In the genomic region with DNA sequence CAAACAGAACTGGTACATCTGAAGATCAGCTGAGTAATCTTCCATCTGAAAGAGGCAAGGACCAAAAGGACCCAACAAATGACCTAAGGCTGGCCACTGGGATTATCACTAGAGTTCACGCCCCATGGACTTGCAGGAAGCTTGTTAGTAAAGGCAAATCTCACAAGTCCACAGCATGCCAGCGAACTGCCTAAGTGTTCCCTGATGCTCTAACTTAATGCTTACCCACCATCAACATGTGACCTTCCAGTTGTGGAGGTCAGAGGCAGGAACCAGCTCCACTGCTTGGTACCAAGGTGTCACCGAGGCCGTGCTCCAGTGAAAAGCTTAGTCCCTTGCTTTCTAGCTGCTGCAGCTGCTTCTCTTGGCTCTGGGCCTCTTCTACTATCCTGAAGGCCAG, we compare ENCODE assay signal across 14 mouse cellular contexts. TPM values are rescaled to one million over a fixed set of nuclear protein-coding genes. Genes with fewer than 3 reads are reported as not detected.
DNase-seq lines count a peak whose midpoint lies in the region; ATAC-seq and TF ChIP-seq lines count a peak whose summit lies in the region.
"Had no signal": no experiment of that assay in that cellular context is flagged by ENCODE, and none has a peak within 500 bp of the region (broad histone marks: within the 10 kb centered on the region; RNA-seq: fewer than 3 reads in every experiment).

No protein-coding gene starts in this region.

- H3K27me3 ChIP-seq in liver, adult 2 months (ENCODE audit: control insufficient read depth, insufficient read depth, low read length) = no peaks in the 10 kb centered on the region
- no peaks in the 10 kb centered on the region for H3K27me3 ChIP-seq in liver, embryonic 11.5 days (replicated peaks; ENCODE audit: control insufficient read depth, insufficient read depth, low read length)
- H3K27me3 ChIP-seq in liver, embryonic 16.5 days (ENCODE audit: control insufficient read depth, insufficient read depth, low read depth, low read length) = no peaks in the 10 kb centered on the region
- H3K27me3 ChIP-seq: midbrain, embryonic 15.5 days had no signal

- no peak overlapping the region for H3K4me2 ChIP-seq in liver, embryonic 11.5 days
- peak overlapping the region; percentile 60; the same call in 1 of the 2 replicates for H3K4me2 ChIP-seq in liver, embryonic 16.5 days (ENCODE audit: low read depth, low read length)
- H3K4me2 ChIP-seq: midbrain, embryonic 15.5 days had no signal

- TF ChIP-seq CTCF in liver, adult 2 months (IDR thresholded peaks at IDR 0.05; ENCODE audit: low read depth, low read length) = no peak

- no peaks in the 10 kb centered on the region for H3K9me3 ChIP-seq in liver, embryonic 11.5 days (ENCODE audit: control insufficient read depth, low read length)
- H3K9me3 ChIP-seq in liver, embryonic 16.5 days (replicated peaks; ENCODE audit: control insufficient read depth, low read length) = no peaks in the 10 kb centered on the region
- H3K9me3 ChIP-seq: G1E; midbrain, embryonic 15.5 days had no signal

- intact Hi-C loops in left cerebral cortex, postnatal 36 days (cut with DNase I) = no loop called here

- H3K4me1 ChIP-seq in liver, adult 2 months (ENCODE audit: control insufficient read depth, insufficient read depth, low read length) = peaks cover 18% of the 10 kb centered on the region
- peaks cover 51% of the 10 kb centered on the region for H3K4me1 ChIP-seq in liver, embryonic 11.5 days (replicated peaks; ENCODE audit: control insufficient read depth, insufficient read depth, low read length)
- peaks cover 64% of the 10 kb centered on the region for H3K4me1 ChIP-seq in liver, embryonic 16.5 days (ENCODE audit: control insufficient read depth, low read depth, low read length)

- DNase-seq in embryo, embryonic 11 days = peak; percentile 32
- no peak for DNase-seq in embryo, embryonic 10 days (ENCODE audit: low spot score)
- peak; percentile 33 for DNase-seq in liver, adult 2 months (ENCODE audit: extremely low read depth, low read depth, low spot score)
- DNase-seq in liver, embryonic 11.5 days (ENCODE audit: low spot score) = no peak
- peak; percentile 37 to 51 for DNase-seq in kidney, adult 8-10 months
- DNase-seq in urinary bladder, adult 2 months (ENCODE audit: low spot score) = no peak
- DNase-seq in left cerebral cortex, postnatal 36 days (ENCODE audit: low spot score in 2 of 2) = no peak
- DNase-seq: cerebellum, adult 18-20 months; thymus, postnatal 36 days had no signal

- H3K9ac ChIP-seq in liver, adult 2 months (ENCODE audit: low read depth, low read length) = no peak overlapping the region
- no peak overlapping the region for H3K9ac ChIP-seq in liver, embryonic 11.5 days (ENCODE audit: low read depth, low read length)
- H3K9ac ChIP-seq in liver, embryonic 16.5 days (ENCODE audit: low read depth, low read length) = peak overlapping the region; percentile 54
- H3K9ac ChIP-seq: midbrain, embryonic 15.5 days had no signal

- ATAC-seq in liver, embryonic 11.5 days (replicated peaks; ENCODE audit: low FRiP score) = no peak
- ATAC-seq in liver, embryonic 16.5 days (ENCODE audit: low read depth) = no peak
- ATAC-seq: hindbrain, embryonic 16.5 days; midbrain, embryonic 15.5 days had no signal

- WGBS in liver, adult 2 months = 51% methylated on average over 4 of the region's 4 CpGs
- 78% methylated on average over 4 of the region's 4 CpGs for WGBS in liver, embryonic 11.5 days
- WGBS in liver, embryonic 16.5 days (ENCODE audit: insufficient replicate concordance) = 79% methylated on average over 4 of the region's 4 CpGs

- no peak for TF ChIP-seq POLR2A in liver, adult 2 months (IDR thresholded peaks at IDR 0.05; ENCODE audit: extremely low read depth, insufficient read depth, low read length)

- no peaks in the 10 kb centered on the region for H3K36me3 ChIP-seq in liver, adult 2 months (ENCODE audit: control insufficient read depth, insufficient read depth, low read length)
- no peaks in the 10 kb centered on the region for H3K36me3 ChIP-seq in liver, embryonic 11.5 days (ENCODE audit: control insufficient read depth, insufficient read depth, low read length)
- H3K36me3 ChIP-seq in liver, embryonic 16.5 days (ENCODE audit: control insufficient read depth, insufficient read depth) = peaks cover 15% of the 10 kb centered on the region; the same call in 1 of the 2 replicates
- H3K36me3 ChIP-seq: midbrain, embryonic 15.5 days had no signal

- peak overlapping the region; percentile 8; the same call in 1 of the 2 replicates for H3K27ac ChIP-seq in liver, adult 2 months (replicated peaks; ENCODE audit: insufficient read depth, low read depth, low read length)
- H3K27ac ChIP-seq in liver, embryonic 11.5 days (ENCODE audit: low read depth, low read length) = no peak overlapping the region
- peak overlapping the region; percentile 97 for H3K27ac ChIP-seq in liver, embryonic 16.5 days (ENCODE audit: low read length)
- H3K27ac ChIP-seq: midbrain, embryonic 15.5 days had no signal

- H3K4me3 ChIP-seq in liver, adult 2 months (ENCODE audit: insufficient read depth, low read depth, low read length) = no peak overlapping the region
- no peak overlapping the region for H3K4me3 ChIP-seq in liver, embryonic 11.5 days (ENCODE audit: low read depth, low read length)
- H3K4me3 ChIP-seq in liver, embryonic 16.5 days (ENCODE audit: low read depth, low read length) = no peak overlapping the region
- H3K4me3 ChIP-seq: left cerebral cortex, adult 2 months; midbrain, embryonic 15.5 days had no signal

- H3K79me2 ChIP-seq in liver, adult 2 months (ENCODE audit: control insufficient read depth, insufficient read depth, low read length) = peaks cover 20% of the 10 kb centered on the region; the same call in 1 of the 2 replicates

RNA-seq across cellular contexts. Expression of gene Trak2, which starts 21.4 kb away (rescaled TPM):
- 9.1 and 9.7 TPM in 2 replicates for total RNA-seq in liver, adult 2 months (2014; rRNA removed)
- 5.5 and 8.6 TPM in 2 replicates for polyA plus RNA-seq in liver, adult 2 months (2012; rRNA removed)
- polyA plus RNA-seq in liver, embryonic 11.5 days (2014; fragmentation: Nextera tagmentation; extraction: Ambion mirVana) = 24.0 and 26.1 TPM in 2 replicates
- polyA plus RNA-seq in liver, embryonic 16.5 days (2015; fragmentation: Nextera tagmentation; extraction: Ambion mirVana) = 58.9 TPM in 2 replicates
- polyA plus RNA-seq in urinary bladder, adult 2 months (2012; rRNA removed) = 14.2 and 19.8 TPM in 2 replicates
- 100 to 1,000 TPM; 157 to 160 TPM for total RNA-seq in left cerebral cortex, postnatal 36 days (2021)

RNA-seq across cellular contexts. Expression of gene Stradb, which starts 21.5 kb away (rescaled TPM):
- 16.3 and 22.6 TPM in 2 replicates for total RNA-seq in liver, adult 2 months (2014; rRNA removed)
- 18.2 and 18.6 TPM in 2 replicates for polyA plus RNA-seq in liver, adult 2 months (2012; rRNA removed)
- polyA plus RNA-seq in liver, embryonic 11.5 days (2014; fragmentation: Nextera tagmentation; extraction: Ambion mirVana) = 28.0 and 35.7 TPM in 2 replicates
- 49.1 and 49.5 TPM in 2 replicates for polyA plus RNA-seq in liver, embryonic 16.5 days (2015; fragmentation: Nextera tagmentation; extraction: Ambion mirVana)
- polyA plus RNA-seq in urinary bladder, adult 2 months (2012; rRNA removed) = 11.9 and 12.6 TPM in 2 replicates
- total RNA-seq in left cerebral cortex, postnatal 36 days (2021) = 10 to 100 TPM; 56.8 to 61.5 TPM

Comparison
In these comparisons a context has a peak if more than half of its experiments do, and no peak if none do; other contexts are left out.
1. DNase-seq: peak in embryo, embryonic 11 days (single experiment), liver, adult 2 months (single experiment) and kidney, adult 8-10 months (2 of 2); none in embryo, embryonic 10 days (single experiment), liver, embryonic 11.5 days (single experiment), urinary bladder, adult 2 months (single experiment) and left cerebral cortex, postnatal 36 days (0 of 2).